9 mouse cellular contexts compared by ENCODE assay signal in genomic region chr10:88426158-88426816, GRCm38 (mm10). TPM values are rescaled to one million over a fixed set of nuclear protein-coding genes. Genes with fewer than 3 reads are reported as not detected.
DNase-seq lines count a peak whose midpoint lies in the region; ATAC-seq and TF ChIP-seq lines count a peak whose summit lies in the region.
"Had no signal": no experiment of that assay in that cellular context is flagged by ENCODE, and none has a peak within 500 bp of the region (broad histone marks: within the 10 kb centered on the region; RNA-seq: fewer than 3 reads in every experiment).

No protein-coding gene starts in this region.

- H3K9me3 ChIP-seq in E14TG2a.4 (ENCODE audit: low read length) = no peaks in the 10 kb centered on the region
- no peaks in the 10 kb centered on the region for H3K9me3 ChIP-seq in forebrain, embryonic 14.5 days (replicated peaks; ENCODE audit: control insufficient read depth, low read length)
- no peaks in the 10 kb centered on the region for H3K9me3 ChIP-seq in intestine, embryonic 16.5 days (ENCODE audit: control insufficient read depth, low read length)
- no peaks in the 10 kb centered on the region for H3K9me3 ChIP-seq in limb, embryonic 14.5 days (ENCODE audit: control insufficient read depth, low read length)
- no peaks in the 10 kb centered on the region for H3K9me3 ChIP-seq in neural tube, embryonic 11.5 days (ENCODE audit: control insufficient read depth, low read length)
- H3K9me3 ChIP-seq: heart, embryonic 15.5 days had no signal

- no peak overlapping the region for H3K4me2 ChIP-seq in forebrain, embryonic 14.5 days (ENCODE audit: low read length)
- no peak overlapping the region for H3K4me2 ChIP-seq in intestine, embryonic 16.5 days (ENCODE audit: low read depth, low read length)
- no peak overlapping the region for H3K4me2 ChIP-seq in limb, embryonic 14.5 days (replicated peaks; ENCODE audit: low read depth, low read length, severe bottlenecking)
- no peak overlapping the region for H3K4me2 ChIP-seq in neural tube, embryonic 11.5 days (ENCODE audit: low read depth)
- H3K4me2 ChIP-seq: heart, embryonic 15.5 days had no signal

- H3K27ac ChIP-seq in forebrain, embryonic 14.5 days (ENCODE audit: low read depth, low read length) = no peak overlapping the region
- no peak overlapping the region for H3K27ac ChIP-seq in intestine, embryonic 16.5 days (ENCODE audit: low read length)
- no peak overlapping the region for H3K27ac ChIP-seq in limb, embryonic 14.5 days (replicated peaks; ENCODE audit: low read depth, low read length)
- H3K27ac ChIP-seq in neural tube, embryonic 11.5 days (ENCODE audit: low read depth, low read length) = no peak overlapping the region
- H3K27ac ChIP-seq: heart, embryonic 15.5 days had no signal

- H3K27me3 ChIP-seq in E14TG2a.4 (ENCODE audit: insufficient read depth, low read length) = no peaks in the 10 kb centered on the region
- no peaks in the 10 kb centered on the region for H3K27me3 ChIP-seq in forebrain, embryonic 14.5 days (replicated peaks; ENCODE audit: control insufficient read depth, insufficient read depth, low read length)
- no peaks in the 10 kb centered on the region for H3K27me3 ChIP-seq in intestine, embryonic 16.5 days (replicated peaks; ENCODE audit: control insufficient read depth, insufficient read depth, low read length)
- no peaks in the 10 kb centered on the region for H3K27me3 ChIP-seq in limb, embryonic 14.5 days (ENCODE audit: control insufficient read depth, insufficient read depth, low read length)
- H3K27me3 ChIP-seq in neural tube, embryonic 11.5 days (ENCODE audit: control insufficient read depth, insufficient read depth, low read length) = no peaks in the 10 kb centered on the region
- H3K27me3 ChIP-seq: heart, embryonic 15.5 days had no signal

- 100% methylated on average over 2 of the region's 2 CpGs for WGBS in forebrain, embryonic 14.5 days
- 94% methylated on average over 2 of the region's 2 CpGs for WGBS in intestine, embryonic 16.5 days
- 93% methylated on average over 2 of the region's 2 CpGs for WGBS in limb, embryonic 14.5 days
- WGBS in neural tube, embryonic 11.5 days = 96% methylated on average over 2 of the region's 2 CpGs

- no peak overlapping the region for H3K9ac ChIP-seq in forebrain, embryonic 14.5 days (ENCODE audit: low read length)
- H3K9ac ChIP-seq in intestine, embryonic 16.5 days (ENCODE audit: low read depth, low read length) = no peak overlapping the region
- H3K9ac ChIP-seq in limb, embryonic 14.5 days (ENCODE audit: low read depth, low read length, severe bottlenecking) = no peak overlapping the region
- H3K9ac ChIP-seq in neural tube, embryonic 11.5 days (ENCODE audit: low read length) = no peak overlapping the region
- H3K9ac ChIP-seq: heart, embryonic 15.5 days had no signal

- ATAC-seq in forebrain, embryonic 14.5 days = peak; percentile 91
- ATAC-seq in intestine, embryonic 16.5 days = peak; percentile 79; the same call in 1 of the 2 replicates
- peak; percentile 86 for ATAC-seq in limb, embryonic 14.5 days (ENCODE audit: low FRiP score, low read depth)
- ATAC-seq in neural tube, embryonic 11.5 days (ENCODE audit: insufficient read depth, low FRiP score, low TSS enrichment) = no peak; the same call in 1 of the 2 replicates

- H3K36me3 ChIP-seq in E14TG2a.4 (ENCODE audit: insufficient read depth, low read length) = peaks cover 64% of the 10 kb centered on the region
- H3K36me3 ChIP-seq in forebrain, embryonic 14.5 days (ENCODE audit: control insufficient read depth, insufficient read depth, low read length) = peaks cover 25% of the 10 kb centered on the region
- peaks cover 6% of the 10 kb centered on the region; the same call in 1 of the 2 replicates for H3K36me3 ChIP-seq in intestine, embryonic 16.5 days (ENCODE audit: control insufficient read depth, insufficient read depth, low read length)
- peaks cover 17% of the 10 kb centered on the region for H3K36me3 ChIP-seq in limb, embryonic 14.5 days (ENCODE audit: control insufficient read depth, insufficient read depth, low read length)
- no peaks in the 10 kb centered on the region for H3K36me3 ChIP-seq in neural tube, embryonic 11.5 days (ENCODE audit: control insufficient read depth, insufficient read depth, low read length)

- TF ChIP-seq POLR2A in limb, embryonic 14.5 days (IDR thresholded peaks at IDR 0.05; ENCODE audit: borderline replicate concordance, extremely low read depth, insufficient read depth, insufficient read length) = no peak

- TF ChIP-seq CTCF in E14TG2a.4 (conservative IDR thresholded peaks at IDR 0.05; ENCODE audit: low read length) = peak; percentile 53

- H3K4me3 ChIP-seq in E14TG2a.4 (replicated peaks; ENCODE audit: low read length) = no peak overlapping the region
- no peak overlapping the region for H3K4me3 ChIP-seq in forebrain, embryonic 14.5 days (ENCODE audit: low read depth, low read length)
- no peak overlapping the region for H3K4me3 ChIP-seq in intestine, embryonic 16.5 days (ENCODE audit: low read length)
- no peak overlapping the region for H3K4me3 ChIP-seq in limb, embryonic 14.5 days (replicated peaks; ENCODE audit: low read length)
- H3K4me3 ChIP-seq in neural tube, embryonic 11.5 days (ENCODE audit: low read depth, low read length) = no peak overlapping the region
- H3K4me3 ChIP-seq: heart, embryonic 15.5 days had no signal

- DNase-seq in A20 (ENCODE audit: low read depth, low spot score) = peak; percentile 78
- DNase-seq in c-Kit-positive CD71-positive TER-119-positive erythroid progenitor cells, embryonic 14.5 days (ENCODE audit: low spot score) = peak; percentile 65
- peak; percentile 90 for DNase-seq in forebrain, embryonic 14.5 days (ENCODE audit: low spot score)
- DNase-seq in limb, embryonic 14.5 days (ENCODE audit: low spot score) = peak; percentile 76
- DNase-seq in neural tube, embryonic 11.5 days (ENCODE audit: low spot score) = peak; percentile 71
- peak; percentile 59 for DNase-seq in thymus, postnatal 4 days

- H3K4me1 ChIP-seq in E14TG2a.4 (replicated peaks; ENCODE audit: low read depth, low read length) = no peaks in the 10 kb centered on the region
- H3K4me1 ChIP-seq in forebrain, embryonic 14.5 days (ENCODE audit: control insufficient read depth, insufficient read depth, low read length) = no peaks in the 10 kb centered on the region
- H3K4me1 ChIP-seq in intestine, embryonic 16.5 days (ENCODE audit: control insufficient read depth, insufficient read depth, low read length) = no peaks in the 10 kb centered on the region
- no peaks in the 10 kb centered on the region for H3K4me1 ChIP-seq in limb, embryonic 14.5 days (ENCODE audit: control insufficient read depth, insufficient read depth, low read length)
- H3K4me1 ChIP-seq in neural tube, embryonic 11.5 days (ENCODE audit: control insufficient read depth, insufficient read depth, low read length) = no peaks in the 10 kb centered on the region

RNA-seq across cellular contexts. Expression of gene Sycp3, which starts 33.1 kb away (rescaled TPM):
- polyA plus RNA-seq in forebrain, embryonic 14.5 days (2014; fragmentation: Nextera tagmentation; extraction: Ambion mirVana) = 0.28 TPM in 1 of 2 replicates, not detected in the other
- 1.0 and 1.6 TPM in 2 replicates for polyA plus RNA-seq in intestine, embryonic 16.5 days (2015; fragmentation: Nextera tagmentation; extraction: Ambion mirVana)
- polyA plus RNA-seq in limb, embryonic 14.5 days (2012; rRNA removed) = 0.10 TPM in 1 of 2 replicates, not detected in the other
- not detected in 2 replicates for polyA plus RNA-seq in limb, embryonic 14.5 days (2014; fragmentation: Nextera tagmentation; extraction: Ambion mirVana)
- polyA plus RNA-seq in neural tube, embryonic 11.5 days (2014; fragmentation: Nextera tagmentation; extraction: Ambion mirVana) = not detected in 2 replicates

RNA-seq across cellular contexts. Expression of gene Gnptab, which starts 47.4 kb away (rescaled TPM):
- polyA plus RNA-seq in forebrain, embryonic 14.5 days (2014; fragmentation: Nextera tagmentation; extraction: Ambion mirVana) = 9.8 and 11.9 TPM in 2 replicates
- 12.3 and 15.0 TPM in 2 replicates for polyA plus RNA-seq in intestine, embryonic 16.5 days (2015; fragmentation: Nextera tagmentation; extraction: Ambion mirVana)
- polyA plus RNA-seq in limb, embryonic 14.5 days (2012; rRNA removed) = 19.4 and 19.7 TPM in 2 replicates
- polyA plus RNA-seq in limb, embryonic 14.5 days (2014; fragmentation: Nextera tagmentation; extraction: Ambion mirVana) = 8.9 and 9.2 TPM in 2 replicates
- 7.7 and 8.1 TPM in 2 replicates for polyA plus RNA-seq in neural tube, embryonic 11.5 days (2014; fragmentation: Nextera tagmentation; extraction: Ambion mirVana)

RNA-seq across cellular contexts. Expression of gene Dram1, which starts 47.4 kb away (rescaled TPM):
- polyA plus RNA-seq in forebrain, embryonic 14.5 days (2014; fragmentation: Nextera tagmentation; extraction: Ambion mirVana) = 0.44 and 0.84 TPM in 2 replicates
- polyA plus RNA-seq in intestine, embryonic 16.5 days (2015; fragmentation: Nextera tagmentation; extraction: Ambion mirVana) = 3.4 and 3.5 TPM in 2 replicates
- 2.2 TPM in 2 replicates for polyA plus RNA-seq in limb, embryonic 14.5 days (2012; rRNA removed)
- polyA plus RNA-seq in limb, embryonic 14.5 days (2014; fragmentation: Nextera tagmentation; extraction: Ambion mirVana) = 1.3 and 1.8 TPM in 2 replicates
- 0.24 and 0.76 TPM in 2 replicates for polyA plus RNA-seq in neural tube, embryonic 11.5 days (2014; fragmentation: Nextera tagmentation; extraction: Ambion mirVana)
